8 mouse cellular contexts compared by ENCODE assay signal in genomic region chr2:94470738-94471499, GRCm38 (mm10). TPM values are rescaled to one million over a fixed set of nuclear protein-coding genes. Genes with fewer than 3 reads are reported as not detected.
DNase-seq lines count a peak whose midpoint lies in the region; ATAC-seq and TF ChIP-seq lines count a peak whose summit lies in the region.

No protein-coding gene starts in this region.

- peak; percentile 93 for TF ChIP-seq CTCF in brain, embryonic 14.5 days (IDR thresholded peaks at IDR 0.05; ENCODE audit: borderline replicate concordance, extremely low read depth, insufficient read depth, insufficient read length)

- no peaks in the 10 kb centered on the region for H3K9me3 ChIP-seq in hindbrain, embryonic 13.5 days

- H3K27me3 ChIP-seq in hindbrain, embryonic 13.5 days: peaks cover 12% of the 10 kb centered on the region

- H3K9ac ChIP-seq in hindbrain, embryonic 13.5 days: no peak overlapping the region

- ATAC-seq in erythroblast, adult 5-6 weeks (replicated peaks; ENCODE audit: low FRiP score, poor library complexity, severe bottlenecking): peak; percentile 71; the same call in 1 of the 2 replicates
- peak; percentile 84 for ATAC-seq in hindbrain, embryonic 13.5 days (ENCODE audit: low FRiP score)
- peak; percentile 78 for ATAC-seq in megakaryocyte, adult 5-6 weeks (ENCODE audit: poor library complexity, severe bottlenecking)

- 31% methylated on average over 15 of the region's 15 CpGs for WGBS in hindbrain, embryonic 13.5 days

- peak; percentile 10 for DNase-seq in gastrocnemius, adult 18-20 months (ENCODE audit: low spot score)
- DNase-seq in gastrocnemius, adult 8-10 months (ENCODE audit: low spot score in 2 of 2): no peak
- DNase-seq in brain, embryonic 14.5 days (ENCODE audit: low read depth): peak; percentile 90
- DNase-seq in layer of hippocampus, postnatal 25 days (ENCODE audit: extremely low spot score in 1 of 2, low spot score in 1 of 2): peak; percentile 62 to 81
- peak; percentile 80 for DNase-seq in right cerebral cortex, postnatal 14 days

- H3K4me1 ChIP-seq in hindbrain, embryonic 13.5 days (replicated peaks): peaks cover 5% of the 10 kb centered on the region; the same call in 1 of the 2 replicates

- H3K36me3 ChIP-seq in hindbrain, embryonic 13.5 days: no peaks in the 10 kb centered on the region

- no peak overlapping the region for H3K4me2 ChIP-seq in hindbrain, embryonic 13.5 days

- H3K27ac ChIP-seq in hindbrain, embryonic 13.5 days: no peak overlapping the region

- no peak overlapping the region for H3K4me3 ChIP-seq in hindbrain, embryonic 13.5 days

- no peak for TF ChIP-seq POLR2A in brain, embryonic 14.5 days (IDR thresholded peaks at IDR 0.05; ENCODE audit: borderline replicate concordance, extremely low read depth, insufficient read depth, insufficient read length, poor library complexity, severe bottlenecking)

RNA-seq across cellular contexts. Expression of gene Api5, which starts 33.0 kb away (rescaled TPM):
- total RNA-seq in gastrocnemius, adult 18-20 months (2021): 10 to 100 TPM; 16.6 to 19.8 TPM
- total RNA-seq in gastrocnemius, adult 8-10 months (2022): 10 to 100 TPM; 16.2 to 20.2 (median 17.5) TPM
- 58.6 and 59.5 TPM in 2 replicates for polyA plus RNA-seq in brain, embryonic 14.5 days (2012; rRNA removed)
- total RNA-seq in erythroblast, adult 5-6 weeks (2015; ENCODE audit: low replicate concordance): 44.6 and 45.1 TPM in 2 replicates
- total RNA-seq in erythroblast, adult 5-6 weeks (2017; ENCODE audit: low replicate concordance): 35.4 and 44.0 TPM in 2 replicates
- 127 TPM in 2 replicates for polyA plus RNA-seq in hindbrain, embryonic 13.5 days (2015; fragmentation: Nextera tagmentation; extraction: Ambion mirVana)
- 10 to 100 TPM; 58.6 to 64.6 TPM for total RNA-seq in layer of hippocampus, postnatal 25 days (2021)
- 136 and 156 TPM in 2 replicates for total RNA-seq in megakaryocyte, adult 5-6 weeks (2015)
- 149 and 157 TPM in 2 replicates for total RNA-seq in megakaryocyte, adult 5-6 weeks (2017)

Comparison
In these comparisons a context has a peak if more than half of its experiments do, and no peak if none do; other contexts are left out.
1. DNase-seq: peak in gastrocnemius, adult 18-20 months (single experiment), brain, embryonic 14.5 days (single experiment), layer of hippocampus, postnatal 25 days (2 of 2) and right cerebral cortex, postnatal 14 days (single experiment); none in gastrocnemius, adult 8-10 months (0 of 2).
2. Peak in every context shown above with its lines, with median percentiles within 50 percentile points of each other: ATAC-seq.